Mouse (Mus musculus) erythroblast, embryonic 14.5 days (primary cell): Measurements from ENCODE around the gene Lrrd1.
"Not testable (repeated sequence)": the region's sequence is repeated elsewhere in the genome, so short reads cannot be mapped to it uniquely, and the experiment has no call there.

ENCODE experiments used
- GATA1 ChIP-seq: IDR thresholded peaks from 2 replicates; pipeline ENCODE4 v1.6.1; 2012; ENCODE audit warnings: low read length, inconsistent platforms, mixed read lengths
- TAL1 ChIP-seq: IDR thresholded peaks from 3 replicates; pipeline ENCODE4 v1.6.1; 2012; ENCODE audit warnings: low read length, inconsistent platforms, mixed read lengths

DNA sequence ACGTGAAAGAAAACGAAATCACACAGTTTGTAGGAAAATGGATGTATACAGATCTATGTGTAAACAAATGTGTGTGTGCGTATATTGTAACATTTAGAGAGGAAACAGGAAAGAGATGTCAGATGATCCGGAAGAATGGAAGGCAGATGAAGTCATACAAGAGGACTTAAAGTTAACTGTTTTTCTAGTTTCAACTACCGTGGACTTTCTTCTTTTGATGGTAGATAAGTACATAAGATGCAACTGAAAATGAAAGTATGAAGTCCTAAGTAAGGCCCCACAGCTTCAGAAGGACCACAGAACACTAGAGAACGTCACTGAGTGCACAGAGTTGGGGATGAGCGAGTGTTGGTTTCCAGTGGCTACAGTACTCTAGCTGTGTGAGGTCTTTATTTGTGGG lies 41.9 kb downstream of the Lrrd1 start:
- TF ChIP-seq TAL1, GATA1: not testable (repeated sequence)
